Mouse (Mus musculus): ENCODE measurements around the gene Eprs.

The Eprs gene

GRCm38 (mm10) chr1:185451495-185451894, 88.7 kb downstream of the Eprs start:
- no peak for DNase-seq

GRCm38 (mm10) chr1:185452461-185452860, 89.6 kb downstream of the Eprs start:
- no peak for DNase-seq

GRCm38 (mm10) chr1:185454144-185454543, 91.3 kb downstream of the Eprs start:
- no peak for DNase-seq

- no peak for DNase-seq
Measured at GRCm38 (mm10) chr1:185454575-185454954, 91.7 kb downstream of the Eprs start, which contains the start of gene Slc30a10. Slc30a10 (plus strand) TSS chr1:185454848.

GRCm38 (mm10) chr1:185454955-185455701, 92.3 kb downstream of the Eprs start:
- DNase-seq = no peak

- DNase-seq = no peak
Measured at GRCm38 (mm10) chr1:185456327-185456726, 93.5 kb downstream of the Eprs start.

- no peak for DNase-seq
Measured at GRCm38 (mm10) chr1:185460096-185460495, 97.3 kb downstream of the Eprs start.

- no peak for DNase-seq
Measured at GRCm38 (mm10) chr1:185462889-185463288, 100.0 kb downstream of the Eprs start.

- no peak for DNase-seq
Measured at GRCm38 (mm10) chr1:185469551-185470021, 106.7 kb downstream of the Eprs start.

GRCm38 (mm10) chr1:185472025-185472720, 109.3 kb downstream of the Eprs start:
- no peak for DNase-seq

GRCm38 (mm10) chr1:185472730-185473129, 109.9 kb downstream of the Eprs start:
- no peak for DNase-seq

GRCm38 (mm10) chr1:185473437-185473836, 110.6 kb downstream of the Eprs start:
- no peak for DNase-seq

All from spleen, adult 18-20 months (tissue).